Mouse (Mus musculus) CH12.LX (cell line): ENCODE results near the gene Gucy2e. TPM values are rescaled to one million over a fixed set of nuclear protein-coding genes. Genes with fewer than 3 reads are reported as not detected.

Experiments
- DNase-seq: peaks from one replicate; pipeline ENCODE4 v3.0.0-alpha.2; 2013; ENCODE audit errors: extremely low read depth
- H3K27ac ChIP-seq: 2 replicates; pipeline ENCODE4 v1.5.1; 2012; ENCODE audit warnings: low read depth, mild to moderate bottlenecking, control low read depth, moderate library complexity; ENCODE audit not compliant: insufficient read depth
- H3K27me3 ChIP-seq: replicated peaks from 2 replicates; pipeline ENCODE3; 2012; ENCODE audit warnings: inconsistent platforms
- H3K36me3 ChIP-seq, 2 experiments: replicated peaks in 1 of 2; 2 replicates each; pipeline versions ENCODE3 to v1.6.1; 2012; ENCODE audit warnings: inconsistent platforms in 1 of 2, low read length in 1 of 2, mild to moderate bottlenecking in 1 of 2, mixed read lengths in 1 of 2, moderate library complexity in 1 of 2; ENCODE audit not compliant: control insufficient read depth in 1 of 2, insufficient read depth in 1 of 2
- H3K4me1 ChIP-seq, 2 experiments: 2 replicates each; pipeline ENCODE4 v1.6.1; 2012; ENCODE audit warnings: inconsistent platforms in 1 of 2, moderate library complexity in 1 of 2; ENCODE audit not compliant: insufficient read depth in 2 of 2, control insufficient read depth in 1 of 2
- H3K4me2 ChIP-seq: 2 replicates; pipeline ENCODE4 v1.6.1; 2012; ENCODE audit warnings: low read depth, mild to moderate bottlenecking, control low read depth; ENCODE audit not compliant: poor library complexity, insufficient read depth, severe bottlenecking
- H3K4me3 ChIP-seq, 3 experiments: fragments of 150-350 bp in 1 of 3; sonication (generic) in 1 of 3; replicated peaks in 1 of 3; 2 replicates each; pipeline versions ENCODE3 to v1.5.1; 2011 to 2012; ENCODE audit warnings: low read depth in 2 of 3, low read length in 2 of 3, mild to moderate bottlenecking in 2 of 3, moderate library complexity in 2 of 3, control low read depth in 1 of 3, improper control_type of control experiment in 1 of 3, inconsistent platforms in 1 of 3, mixed read lengths in 1 of 3; ENCODE audit not compliant: poor library complexity in 1 of 3
- H3K79me2 ChIP-seq: replicated peaks from 2 replicates; pipeline ENCODE4 v1.6.1; 2012; ENCODE audit warnings: mild to moderate bottlenecking, moderate library complexity; ENCODE audit not compliant: control insufficient read depth, poor library complexity, insufficient read depth, severe bottlenecking; ENCODE audit errors: extremely low read depth
- H3K9ac ChIP-seq: 2 replicates; pipeline ENCODE4 v1.6.1; 2012; ENCODE audit warnings: low read depth, mild to moderate bottlenecking, control low read depth, moderate library complexity; ENCODE audit not compliant: insufficient read depth
- H3K9me3 ChIP-seq: replicated peaks from 2 replicates; pipeline ENCODE3; 2012; ENCODE audit warnings: low read length, inconsistent platforms, mixed read lengths
- BHLHE40 ChIP-seq: IDR thresholded peaks from 2 replicates; pipeline ENCODE4 v1.6.1; 2011; ENCODE audit warnings: mild to moderate bottlenecking, low read depth, low read length, improper control_type of control experiment
- CHD1 ChIP-seq: IDR thresholded peaks from 2 replicates; pipeline ENCODE4 v1.6.1; 2012; ENCODE audit warnings: low read depth, low read length, improper control_type of control experiment, inconsistent platforms
- CTCF ChIP-seq, 2 experiments: IDR thresholded peaks in 1 of 2; conservative IDR thresholded peaks in 1 of 2; 2 replicates each; pipeline ENCODE4 v1.5.1; 2011 to 2012; ENCODE audit warnings: low read depth in 2 of 2, low read length in 2 of 2, improper control_type of control experiment in 1 of 2, inconsistent platforms in 1 of 2, mild to moderate bottlenecking in 1 of 2, moderate library complexity in 1 of 2
- E2F4 ChIP-seq: IDR thresholded peaks from 2 replicates; pipeline ENCODE4 v1.6.1; 2011; ENCODE audit warnings: low read depth, low read length, improper control_type of control experiment; ENCODE audit not compliant: insufficient replicate concordance
- ELF1 ChIP-seq: IDR thresholded peaks from 2 replicates; pipeline ENCODE4 v1.6.1; 2014; ENCODE audit warnings: low read depth, mild to moderate bottlenecking, inconsistent platforms, low read length, improper control_type of control experiment
- ETS1 ChIP-seq: conservative IDR thresholded peaks from 2 replicates; pipeline ENCODE4 v1.6.1; 2012; ENCODE audit warnings: low read depth, mild to moderate bottlenecking, inconsistent platforms, low read length, improper control_type of control experiment, moderate library complexity
- JUND ChIP-seq: conservative IDR thresholded peaks from 2 replicates; pipeline ENCODE4 v1.6.1; 2011; ENCODE audit warnings: low read depth, low read length, improper control_type of control experiment
- MAFK ChIP-seq: IDR thresholded peaks from 2 replicates; pipeline ENCODE4 v1.6.1; 2011; ENCODE audit warnings: low read length, improper control_type of control experiment; ENCODE audit not compliant: insufficient replicate concordance
- MYC ChIP-seq: IDR thresholded peaks from 2 replicates; pipeline ENCODE4 v1.6.1; 2011; ENCODE audit warnings: low read depth, mild to moderate bottlenecking, improper control_type of control experiment, low read length
- NELFE ChIP-seq: IDR thresholded peaks from 2 replicates; pipeline ENCODE4 v1.6.1; 2011; ENCODE audit warnings: low read depth, low read length, improper control_type of control experiment
- NRF1 ChIP-seq: IDR thresholded peaks from 2 replicates; pipeline ENCODE4 v1.6.1; 2014; ENCODE audit warnings: low read depth, mild to moderate bottlenecking, inconsistent platforms, low read length, improper control_type of control experiment, moderate library complexity
- PAX5 ChIP-seq: IDR thresholded peaks from 2 replicates; pipeline ENCODE4 v1.6.1; 2012; ENCODE audit warnings: low read length, inconsistent platforms, mixed read lengths
- RAD21 ChIP-seq: IDR thresholded peaks from 2 replicates; pipeline ENCODE4 v1.6.1; 2011; ENCODE audit warnings: low read depth, mild to moderate bottlenecking, low read length, improper control_type of control experiment, moderate library complexity
- SIN3A ChIP-seq: IDR thresholded peaks from 2 replicates; pipeline ENCODE4 v1.6.1; 2012; ENCODE audit warnings: low read length, improper control_type of control experiment, inconsistent platforms
- SMC3 ChIP-seq: IDR thresholded peaks from 2 replicates; pipeline ENCODE4 v1.6.1; 2011; ENCODE audit warnings: low read depth, low read length, improper control_type of control experiment
- TBP ChIP-seq: conservative IDR thresholded peaks from 2 replicates; pipeline ENCODE4 v1.6.1; 2011; ENCODE audit warnings: low read depth, low read length, improper control_type of control experiment
- TCF12 ChIP-seq: IDR thresholded peaks from 2 replicates; pipeline ENCODE4 v1.6.1; 2014; ENCODE audit warnings: low read depth, mild to moderate bottlenecking, inconsistent platforms, low read length, improper control_type of control experiment
- UBTF ChIP-seq: IDR thresholded peaks from 2 replicates; pipeline ENCODE4 v1.6.1; 2012; ENCODE audit warnings: low read depth, mild to moderate bottlenecking, inconsistent platforms, low read length, improper control_type of control experiment, moderate library complexity
- USF1 ChIP-seq: IDR thresholded peaks from 2 replicates; pipeline ENCODE4 v1.6.1; 2014; ENCODE audit warnings: low read depth, mild to moderate bottlenecking, inconsistent platforms, low read length, improper control_type of control experiment
- ZC3H11A ChIP-seq: IDR thresholded peaks from 2 replicates; pipeline ENCODE4 v1.6.1; 2012; ENCODE audit warnings: low read depth, mild to moderate bottlenecking, inconsistent platforms, low read length, improper control_type of control experiment
- ZKSCAN1 ChIP-seq: IDR thresholded peaks from 2 replicates; pipeline ENCODE4 v1.6.1; 2012; ENCODE audit warnings: low read depth, inconsistent platforms, low read length, improper control_type of control experiment, borderline replicate concordance
- ZNF384 ChIP-seq: IDR thresholded peaks from 2 replicates; pipeline ENCODE4 v1.6.1; 2012; ENCODE audit warnings: low read depth, low read length, improper control_type of control experiment, inconsistent platforms
- dilution Hi-C: fragments of 300-500 bp; cut with MboI; formaldehyde crosslinking; loops from 2 replicates; pipeline ENCODE4 v1.14.3; 2020; ENCODE audit warnings: low sequenced_read_pairs; ENCODE audit not compliant: extremely low pct_unique_long_range_greater_than_20kb, extremely low pct_ligation_motif_present
- in situ Hi-C: fragments of 300-500 bp; cut with MboI; formaldehyde crosslinking; loops from 3 replicates; pipeline ENCODE4 v1.14.3; 2019; ENCODE audit warnings: low sequenced_read_pairs, low pct_ligation_motif_present, low pct_unique_long_range_greater_than_20kb, mixed read lengths
- polyA plus RNA-seq: library from polyadenylated mRNA; unstranded; fragments of >175 nt; gene quantifications from 2 replicates; pipeline ENCODE4 v1.2.1, GENCODE M21; 2012; ENCODE audit warnings: low read depth; ENCODE audit not compliant: insufficient read length
- total RNA-seq, 2 experiments: library from RNA; depleted of rRNA; stranded (reverse); fragments of 300-350 nt in 1 of 2; fragments of >200 nt in 1 of 2; gene quantifications; 2 replicates each; pipeline ENCODE4 v1.2.3; 2012 to 2014

Gene Gucy2e
- total and polyA plus RNA-seq, 3 experiments, result 0.03 TPM; not detected in 2

DNA sequence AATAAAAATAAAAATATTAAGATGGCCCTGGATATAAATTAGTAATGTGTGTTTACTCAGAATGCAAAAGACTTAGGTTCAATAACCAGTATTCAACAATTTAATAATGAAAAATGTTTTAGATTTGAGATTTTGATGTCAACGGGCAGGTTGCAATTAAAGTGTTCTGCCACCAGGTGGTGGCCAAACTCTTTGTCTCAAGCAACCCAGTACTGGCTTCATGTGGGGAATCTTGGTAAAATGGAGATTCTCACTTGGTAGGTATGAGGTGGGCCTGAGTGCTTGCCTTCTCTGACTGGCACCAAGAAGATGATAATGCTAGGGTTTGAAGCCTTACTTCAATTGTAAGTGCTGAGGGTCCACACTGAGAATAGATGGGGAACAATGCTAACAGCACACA lies 44.0 kb downstream of the Gucy2e start:
- Histone ChIP-seq H3K36me3 (no peaks in the 10 kb centered on the region), H3K79me2 (no peaks in the 10 kb centered on the region), H3K4me1 (peaks cover 6 to 15% of the 10 kb centered on the region in 2 experiments), H3K27ac (no peak overlapping the region), H3K27me3 (peaks cover 60% of the 10 kb centered on the region), H3K4me2 (no peak overlapping the region), H3K9me3 (peaks cover 2% of the 10 kb centered on the region), H3K4me3 (no peak overlapping the region), H3K9ac (no peak overlapping the region)
- DNase-seq, result peak; percentile 44
- dilution Hi-C loops, result no loop called here
- in situ Hi-C loops, result no loop called here
- TF ChIP-seq SMC3 (peak; percentile 94), ZC3H11A (peak; percentile 50), CTCF (conservative IDR thresholded peaks at IDR 0.05 in 1 of 2, IDR thresholded peaks at IDR 0.05 in 1 of 2; ENCODE audit: low read depth in 2 of 2, low read length in 2 of 2) (peak; percentile 83 to 98), RAD21 (peak; percentile 98), ELF1 (no peak)

GRCm38 (mm10) chr11:69185936-69186335 lies 50.9 kb downstream of the Gucy2e start:
- peaks cover 3 to 5% of the 10 kb centered on the region in 2 experiments; a peak in 3 of 4 replicates for H3K4me1 ChIP-seq
- no peak overlapping the region for H3K4me2 ChIP-seq
- no peak overlapping the region for H3K9ac ChIP-seq
- no peak overlapping the region for H3K4me3 ChIP-seq
- peaks cover 80% of the 10 kb centered on the region for H3K27me3 ChIP-seq
- in situ Hi-C loops, result loop anchor here (5.0 kb wide), 1 partner anchor 46 kb away; no protein-coding TSS in a partner anchor
- peaks cover 5% of the 10 kb centered on the region for H3K9me3 ChIP-seq
- H3K79me2 ChIP-seq, result no peaks in the 10 kb centered on the region
- DNase-seq, result no peak
- no peaks in the 10 kb centered on the region for H3K36me3 ChIP-seq
- dilution Hi-C loops, result no loop called here
- no peak overlapping the region for H3K27ac ChIP-seq
- TF ChIP-seq TBP, result no peak
- no peak for TF ChIP-seq MAFK
- no peak for TF ChIP-seq ZKSCAN1
- TF ChIP-seq ETS1, result no peak
- no peak for TF ChIP-seq PAX5
- TF ChIP-seq BHLHE40, result no peak
- TF ChIP-seq JUND, result no peak
- no peak for TF ChIP-seq CHD1
- TF ChIP-seq NELFE, result no peak
- TF ChIP-seq USF1, result no peak
- no peak for TF ChIP-seq SIN3A
- no peak for TF ChIP-seq UBTF
- TF ChIP-seq TCF12, result no peak
- no peak for TF ChIP-seq NRF1
- TF ChIP-seq E2F4, result no peak
- TF ChIP-seq MYC, result no peak
- TF ChIP-seq ZC3H11A, result no peak
- no peak for TF ChIP-seq ELF1
- no peak for TF ChIP-seq ZNF384
